Mouse (Mus musculus) lung, embryonic 15.5 days (tissue): Measurements from ENCODE around the gene Hcn3. TPM values are rescaled to one million over a fixed set of nuclear protein-coding genes. Genes with fewer than 3 reads are reported as not detected.

Source experiments
- ATAC-seq: fragments of 200-750 bp; cut with Nextera tagmentation; 2 replicates; pipeline ENCODE4 v1.8.0; 2017; ENCODE audit warnings: moderate number of reproducible peaks, borderline replicate concordance; ENCODE audit not compliant: low FRiP score, low TSS enrichment; ENCODE audit errors: extremely low read depth
- H3K27ac ChIP-seq: fragments of 300-500 bp; sonication (generic); 2 replicates; pipeline ENCODE4 v1.5.1; 2015; ENCODE audit warnings: moderate library complexity, mild to moderate bottlenecking, inconsistent platforms
- H3K27me3 ChIP-seq: fragments of 300-500 bp; sonication (generic); 2 replicates; pipeline ENCODE4 v1.6.1; 2015; ENCODE audit warnings: inconsistent platforms
- H3K36me3 ChIP-seq: fragments of 300-500 bp; sonication (generic); 2 replicates; pipeline ENCODE4 v1.6.1; 2015; ENCODE audit warnings: inconsistent platforms
- H3K4me1 ChIP-seq: fragments of 300-500 bp; sonication (generic); 2 replicates; pipeline ENCODE4 v1.6.1; 2015; ENCODE audit warnings: inconsistent platforms
- H3K4me2 ChIP-seq: fragments of 300-500 bp; sonication (generic); 2 replicates; pipeline ENCODE4 v1.6.1; 2015; ENCODE audit warnings: inconsistent platforms, mild to moderate bottlenecking, moderate library complexity
- H3K4me3 ChIP-seq: fragments of 300-500 bp; sonication (generic); 2 replicates; pipeline ENCODE4 v1.5.1; 2015; ENCODE audit warnings: mild to moderate bottlenecking, inconsistent platforms
- H3K9ac ChIP-seq: fragments of 300-500 bp; sonication (generic); 2 replicates; pipeline ENCODE4 v1.6.1; 2015; ENCODE audit warnings: inconsistent platforms
- H3K9me3 ChIP-seq: fragments of 300-500 bp; sonication (generic); 2 replicates; pipeline ENCODE4 v1.6.1; 2016; ENCODE audit warnings: inconsistent platforms
- WGBS: fragments of 180-500 bp; shearing (Covaris S2); methylation state at CpG from one replicate; pipeline ENCODE4 v1.1.7; 2015; 5-methylcytosine and 5-hydroxymethylcytosine counted together
- polyA plus RNA-seq: library from polyadenylated mRNA; unstranded; fragments of >200 nt; fragmentation: Nextera tagmentation; extraction: Ambion mirVana; gene quantifications from 2 replicates; pipeline ENCODE4 v1.2.1, GENCODE M21; 2015

Hcn3 gene
- polyA plus RNA-seq, 1 experiment from 2014 or later, result 1.9 TPM

- peak overlapping the region; percentile 100 for H3K4me2 ChIP-seq
- H3K9ac ChIP-seq, result no peak overlapping the region
- H3K4me3 ChIP-seq, result peak overlapping the region; percentile 63
- peaks cover 12% of the 10 kb centered on the region for H3K27me3 ChIP-seq
- no peak for ATAC-seq
- no peak overlapping the region for H3K27ac ChIP-seq
- H3K36me3 ChIP-seq, result no peaks in the 10 kb centered on the region
- H3K9me3 ChIP-seq, result no peaks in the 10 kb centered on the region
- H3K4me1 ChIP-seq, result peaks cover 22% of the 10 kb centered on the region
- WGBS, result 1% methylated on average over 13 of the region's 13 CpGs
Observed at GRCm38 (mm10) chr3:89159211-89159610, 785 bp downstream of the Hcn3 start.

GRCm38 (mm10) chr3:89158651-89159050, 1.3 kb downstream of the Hcn3 start:
- WGBS, result 16% methylated on average over 7 of the region's 7 CpGs
- Histone ChIP-seq H3K27ac (no peak overlapping the region), H3K4me1 (peaks cover 17% of the 10 kb centered on the region), H3K27me3 (peaks cover 12% of the 10 kb centered on the region), H3K9me3 (no peaks in the 10 kb centered on the region), H3K4me2 (0 out of 2 replicates have a peak overlapping the region, but pooled peaks have one; percentile 100), H3K36me3 (no peaks in the 10 kb centered on the region), H3K9ac (no peak overlapping the region), H3K4me3 (no peak overlapping the region)
- no peak; the same call in 1 of the 2 replicates for ATAC-seq

- ATAC-seq, result no peak
- 79% methylated on average over 8 of the region's 8 CpGs for WGBS
- H3K9me3 ChIP-seq, result no peaks in the 10 kb centered on the region
- no peak overlapping the region for H3K9ac ChIP-seq
- H3K27me3 ChIP-seq, result peaks cover 12% of the 10 kb centered on the region
- H3K4me3 ChIP-seq, result no peak overlapping the region
- no peak overlapping the region for H3K27ac ChIP-seq
- H3K4me2 ChIP-seq, result no peak overlapping the region
- no peaks in the 10 kb centered on the region for H3K36me3 ChIP-seq
- H3K4me1 ChIP-seq, result peaks cover 16% of the 10 kb centered on the region
Observed at GRCm38 (mm10) chr3:89156951-89157350, 3.0 kb downstream of the Hcn3 start.

- no peak; the same call in 1 of the 2 replicates for ATAC-seq
- Histone ChIP-seq H3K4me3 (no peak overlapping the region), H3K27ac (no peak overlapping the region), H3K27me3 (peaks cover 30% of the 10 kb centered on the region), H3K4me1 (peaks cover 6% of the 10 kb centered on the region; the same call in 1 of the 2 replicates), H3K9me3 (no peaks in the 10 kb centered on the region), H3K9ac (no peak overlapping the region), H3K36me3 (no peaks in the 10 kb centered on the region), H3K4me2 (no peak overlapping the region)
- 32% methylated on average over 17 of the region's 17 CpGs for WGBS
Observed at GRCm38 (mm10) chr3:89152084-89152835, 7.7 kb downstream of the Hcn3 start.

GRCm38 (mm10) chr3:89148567-89148966, 11.4 kb downstream of the Hcn3 start:
- no peak overlapping the region for H3K9ac ChIP-seq
- 62% methylated on average over 14 of the region's 14 CpGs for WGBS
- no peaks in the 10 kb centered on the region for H3K9me3 ChIP-seq
- no peak overlapping the region for H3K27ac ChIP-seq
- no peaks in the 10 kb centered on the region for H3K36me3 ChIP-seq
- H3K27me3 ChIP-seq, result peaks cover 36% of the 10 kb centered on the region
- H3K4me3 ChIP-seq, result no peak overlapping the region
- no peak overlapping the region for H3K4me2 ChIP-seq
- ATAC-seq, result no peak
- H3K4me1 ChIP-seq, result peaks cover 6% of the 10 kb centered on the region; the same call in 1 of the 2 replicates

GRCm38 (mm10) chr3:89147979-89148311, 12.1 kb downstream of the Hcn3 start:
- 13% methylated on average over 15 of the region's 15 CpGs for WGBS
- Histone ChIP-seq H3K27me3 (peaks cover 36% of the 10 kb centered on the region), H3K4me1 (peaks cover 6% of the 10 kb centered on the region; the same call in 1 of the 2 replicates), H3K36me3 (no peaks in the 10 kb centered on the region), H3K27ac (no peak overlapping the region), H3K4me2 (peak overlapping the region; percentile 71), H3K9me3 (no peaks in the 10 kb centered on the region), H3K9ac (no peak overlapping the region), H3K4me3 (peak overlapping the region; percentile 26)
- 0 out of 2 replicates have a peak, but pooled peaks have one; percentile 4 for ATAC-seq

GRCm38 (mm10) chr3:89147101-89147978, 12.7 kb downstream of the Hcn3 start:
- peaks cover 36% of the 10 kb centered on the region for H3K27me3 ChIP-seq

GRCm38 (mm10) chr3:89145566-89145965, 14.4 kb downstream of the Hcn3 start:
- H3K4me3 ChIP-seq, result no peak overlapping the region
- peaks cover 32% of the 10 kb centered on the region for H3K27me3 ChIP-seq
- no peaks in the 10 kb centered on the region for H3K9me3 ChIP-seq
- H3K36me3 ChIP-seq, result no peaks in the 10 kb centered on the region
- no peak overlapping the region for H3K9ac ChIP-seq
- no peak overlapping the region for H3K4me2 ChIP-seq
- no peak overlapping the region for H3K27ac ChIP-seq
- 62% methylated on average over 8 of the region's 8 CpGs for WGBS
- peaks cover 6% of the 10 kb centered on the region; the same call in 1 of the 2 replicates for H3K4me1 ChIP-seq
- ATAC-seq, result no peak

More at GRCm38 (mm10) chr3:89147101-89147978, 12.7 kb downstream of the Hcn3 start:
- no peaks in the 10 kb centered on the region for H3K9me3 ChIP-seq
- no peak overlapping the region for H3K9ac ChIP-seq
- peaks cover 6% of the 10 kb centered on the region; the same call in 1 of the 2 replicates for H3K4me1 ChIP-seq
- 18% methylated on average over 26 of the region's 26 CpGs for WGBS
- H3K4me2 ChIP-seq, result peak overlapping the region; percentile 71
- ATAC-seq, result peak; percentile 69; the same call in 1 of the 2 replicates
- H3K27ac ChIP-seq, result no peak overlapping the region
- peak overlapping the region; percentile 26 for H3K4me3 ChIP-seq
- no peaks in the 10 kb centered on the region for H3K36me3 ChIP-seq

GRCm38 (mm10) chr3:89144821-89145220, 15.2 kb downstream of the Hcn3 start:
- Histone ChIP-seq H3K9me3 (no peaks in the 10 kb centered on the region), H3K9ac (no peak overlapping the region), H3K4me3 (no peak overlapping the region), H3K4me2 (no peak overlapping the region), H3K36me3 (no peaks in the 10 kb centered on the region), H3K27ac (no peak overlapping the region), H3K27me3 (peaks cover 26% of the 10 kb centered on the region), H3K4me1 (peaks cover 6% of the 10 kb centered on the region; the same call in 1 of the 2 replicates)
- no peak for ATAC-seq
- 67% methylated on average over 10 of the region's 10 CpGs for WGBS

- WGBS, result 29% methylated on average over 9 of the region's 9 CpGs
- H3K27ac ChIP-seq, result no peak overlapping the region
Observed at GRCm38 (mm10) chr3:89136365-89136764, 23.6 kb downstream of the Hcn3 start.

GRCm38 (mm10) chr3:89135958-89136357, 24.0 kb downstream of the Hcn3 start, which contains the start of gene Pklr:
Gene Pklr (plus strand): TSS chr3:89136142.
- H3K9me3 ChIP-seq, result no peaks in the 10 kb centered on the region
- no peak for ATAC-seq
- H3K9ac ChIP-seq, result no peak within 1 kb of the TSS
- 50% methylated on average over 3 of the region's 3 CpGs for WGBS
- no peak within 1 kb of the TSS for H3K4me2 ChIP-seq
- H3K36me3 ChIP-seq, result no peaks in the 10 kb centered on the region
- H3K4me1 ChIP-seq, result peaks cover 7% of the 10 kb centered on the region; the same call in 1 of the 2 replicates
- H3K27me3 ChIP-seq, result no peaks in the 10 kb centered on the region
- no peak within 1 kb of the TSS for H3K27ac ChIP-seq
- H3K4me3 ChIP-seq, result no peak within 1 kb of the TSS

More at GRCm38 (mm10) chr3:89136365-89136764, 23.6 kb downstream of the Hcn3 start:
- H3K9ac ChIP-seq, result no peak overlapping the region
- H3K27me3 ChIP-seq, result no peaks in the 10 kb centered on the region
- peaks cover 7% of the 10 kb centered on the region; the same call in 1 of the 2 replicates for H3K4me1 ChIP-seq
- no peaks in the 10 kb centered on the region for H3K36me3 ChIP-seq
- no peak overlapping the region for H3K4me2 ChIP-seq
- H3K9me3 ChIP-seq, result no peaks in the 10 kb centered on the region
- ATAC-seq, result peak; percentile 51; the same call in 1 of the 2 replicates
- no peak overlapping the region for H3K4me3 ChIP-seq
